Mouse (Mus musculus): ENCODE measurements around the gene Gm38392.

Gm38392 gene

DNA sequence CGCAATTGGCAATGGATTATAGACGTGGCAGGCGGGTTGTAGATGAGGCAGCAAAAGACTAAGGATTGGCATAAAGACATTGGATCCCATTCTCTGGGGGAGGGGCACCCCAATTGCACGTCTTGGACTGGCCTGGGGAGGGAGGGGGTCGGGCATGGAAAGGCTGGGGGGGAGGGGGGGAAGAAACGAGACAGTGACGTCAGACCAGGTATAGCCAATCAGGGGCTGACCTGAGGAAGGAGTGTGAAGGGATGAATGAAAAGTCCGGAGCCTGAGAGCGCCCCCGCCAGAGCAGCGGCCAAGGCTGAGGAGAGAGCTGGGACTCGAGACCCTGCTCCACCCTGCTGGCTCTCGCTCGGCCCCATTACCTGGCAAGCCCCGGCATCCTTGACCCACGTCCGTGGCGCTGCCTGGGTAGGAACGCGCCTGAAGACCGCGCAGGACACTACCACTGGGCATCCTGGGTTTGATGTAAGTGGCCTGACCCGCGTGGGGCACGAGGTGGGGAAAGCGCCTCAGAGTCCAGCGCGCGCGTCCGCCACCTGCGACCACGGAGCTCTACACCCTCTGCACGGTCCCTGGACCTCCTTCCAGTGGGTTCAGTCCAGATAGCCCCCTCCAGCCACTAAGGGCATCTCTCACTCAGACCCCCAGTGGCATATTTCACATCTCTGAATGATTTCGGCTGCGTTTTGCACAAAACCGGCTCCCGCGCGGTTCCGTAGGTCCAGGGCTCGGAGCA is 72.6 kb downstream of the Gm38392 start:
- DNase-seq = no peak

DNA sequence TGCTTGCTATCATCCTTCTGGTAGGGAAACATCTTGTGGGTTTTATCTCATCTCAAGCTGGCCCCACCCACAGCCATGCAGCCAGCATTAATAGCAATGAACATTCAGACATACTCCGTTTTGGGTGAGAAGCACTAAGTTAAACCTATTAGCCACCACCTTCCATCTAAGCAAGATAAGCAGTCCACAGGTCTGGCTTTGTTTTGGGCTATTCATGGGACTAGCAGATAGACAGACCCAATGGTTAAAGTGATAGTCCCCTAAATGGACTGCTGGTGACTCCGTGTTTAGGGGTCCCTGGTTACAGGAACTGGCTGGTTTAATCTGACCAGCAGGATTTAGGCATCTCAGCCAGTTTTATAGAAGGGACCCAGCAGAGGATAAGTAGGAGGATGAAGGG is 74.0 kb downstream of the Gm38392 start:
- no peak for DNase-seq

DNA sequence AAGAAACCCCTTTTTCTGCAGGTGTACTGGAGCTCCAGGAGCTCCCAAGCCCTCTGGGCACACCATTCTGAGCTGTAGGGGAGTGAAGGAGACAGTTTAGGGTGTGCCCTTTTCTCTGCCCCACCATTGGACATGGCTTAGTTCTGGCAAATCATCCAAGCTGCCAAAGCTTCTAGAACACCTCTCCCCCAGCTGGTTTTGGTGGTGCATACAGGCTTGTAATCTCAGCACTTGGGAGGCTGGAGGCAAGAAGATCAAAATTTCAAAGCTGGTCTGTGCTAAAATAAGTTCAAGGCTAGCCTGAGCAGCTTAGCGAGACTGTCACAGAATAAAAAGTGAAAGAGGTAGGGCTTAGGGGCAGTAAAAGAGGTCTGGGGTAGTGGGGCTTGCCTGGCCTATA is 74.7 kb downstream of the Gm38392 start:
- DNase-seq = no peak

DNA sequence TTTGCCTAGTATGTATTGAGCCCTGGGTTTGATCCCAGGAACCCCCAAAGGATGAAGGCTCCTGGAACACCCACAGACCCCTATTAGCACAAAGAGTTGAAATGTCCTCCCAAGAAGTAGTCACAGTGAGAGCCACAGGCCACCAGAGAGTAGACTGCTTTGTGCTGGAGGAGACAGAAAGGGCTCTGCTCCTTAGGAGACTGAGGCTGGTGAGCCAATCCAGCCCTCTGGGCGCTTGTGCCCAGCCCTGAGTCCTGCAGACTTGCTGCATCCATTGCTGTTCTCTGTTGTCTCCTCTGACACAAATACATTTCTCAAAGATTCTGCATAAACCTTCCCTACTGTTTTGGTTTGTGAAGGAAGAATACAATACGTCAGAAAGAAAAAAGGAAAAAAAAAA is 76.1 kb downstream of the Gm38392 start:
- DNase-seq = no peak

DNA sequence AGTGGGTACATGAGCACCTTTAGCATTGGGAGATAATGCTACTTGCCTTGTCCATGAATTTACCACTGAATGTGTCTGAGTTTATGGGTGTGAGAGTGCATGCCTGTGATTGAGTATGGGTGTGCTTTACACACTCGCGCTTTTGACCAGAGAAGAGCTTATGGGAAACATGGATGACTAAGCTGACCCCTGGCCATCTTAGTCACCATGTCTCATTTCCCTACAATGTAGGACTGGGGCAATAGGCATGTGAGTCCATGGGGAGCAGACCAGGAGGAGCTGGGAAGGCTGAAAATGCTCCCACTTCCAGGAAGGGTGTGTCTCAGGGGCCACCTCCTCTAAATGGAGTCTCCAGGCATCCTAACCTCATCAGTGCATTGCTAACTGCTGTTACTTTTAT is 76.9 kb downstream of the Gm38392 start:
- DNase-seq = no peak

DNA sequence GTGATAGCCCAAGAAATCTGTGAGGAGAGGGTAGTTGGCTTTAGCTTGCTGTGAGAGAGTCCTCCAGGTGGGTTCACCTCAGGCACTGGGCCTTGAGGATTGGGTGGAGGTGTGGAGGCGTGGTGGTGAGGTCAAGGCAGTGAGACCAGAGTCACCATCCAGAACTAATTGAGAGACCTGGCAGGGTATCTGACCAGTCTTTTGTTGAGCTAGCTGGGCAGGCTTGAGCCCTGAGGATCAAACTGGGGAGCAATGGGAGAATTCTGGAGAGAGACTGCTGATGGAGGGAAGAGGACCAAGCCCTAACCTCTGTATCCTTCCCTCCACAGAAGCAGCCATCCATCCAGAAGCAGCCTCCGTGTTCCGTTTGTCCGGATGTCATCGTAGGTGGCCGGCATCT is 77.7 kb downstream of the Gm38392 start:
- no peak for DNase-seq

DNA sequence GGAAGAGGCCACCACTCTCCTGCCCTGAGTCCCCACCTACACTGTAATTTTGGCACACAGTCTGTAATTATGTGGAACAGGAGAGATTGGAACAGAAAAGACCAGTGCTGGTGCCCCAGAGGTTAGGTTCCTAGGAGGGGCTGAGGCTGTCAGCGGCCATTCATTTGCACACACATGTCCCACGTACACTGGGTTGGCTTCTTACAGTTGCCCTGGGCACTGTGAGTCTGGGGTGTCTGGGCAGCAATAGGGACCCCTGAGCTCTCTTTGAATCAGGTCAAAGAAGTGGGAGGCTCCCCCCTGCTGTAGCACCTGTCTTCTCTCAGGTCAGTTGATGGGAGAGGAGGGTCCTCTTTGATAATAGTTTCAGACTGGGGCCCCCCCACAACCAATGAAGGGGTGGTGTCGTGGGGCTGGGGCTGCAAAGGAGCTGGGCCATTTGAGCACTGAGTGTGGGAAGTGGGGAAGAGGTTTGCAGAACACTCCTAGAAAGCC is 78.7 kb downstream of the Gm38392 start:
- no peak for DNase-seq

DNA sequence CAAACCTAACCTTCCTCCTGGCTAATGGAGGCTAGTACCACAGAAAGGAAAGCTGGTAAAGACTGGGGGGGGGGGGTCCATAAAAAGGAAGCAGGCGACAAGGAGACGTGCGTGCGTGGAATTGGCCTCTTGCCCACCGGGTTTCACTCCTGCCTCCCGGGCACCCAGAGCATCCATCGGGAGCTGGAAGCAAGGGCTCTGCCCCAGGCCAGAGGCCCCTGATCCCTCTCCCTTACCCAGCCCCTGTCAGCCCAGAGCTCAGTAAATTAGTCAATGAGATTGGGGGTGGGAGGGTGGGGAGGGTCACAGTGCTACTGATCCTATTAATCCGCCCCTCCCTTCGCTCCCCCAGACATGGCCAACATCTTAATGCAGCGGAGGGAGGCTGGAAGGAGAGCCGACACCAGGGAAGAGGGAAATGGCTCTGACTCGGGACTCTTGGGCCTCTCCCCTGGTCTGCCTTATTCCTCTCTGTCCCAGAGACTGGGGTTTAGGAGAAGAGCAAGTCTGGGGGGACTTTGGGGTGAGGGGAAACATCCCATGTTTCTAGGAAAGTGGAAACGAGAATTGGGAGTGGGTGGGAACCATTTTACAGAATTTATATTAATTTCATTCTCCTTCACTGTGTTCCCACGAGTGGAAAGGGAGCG is 79.4 kb downstream of the Gm38392 start:
- no peak for DNase-seq

DNA sequence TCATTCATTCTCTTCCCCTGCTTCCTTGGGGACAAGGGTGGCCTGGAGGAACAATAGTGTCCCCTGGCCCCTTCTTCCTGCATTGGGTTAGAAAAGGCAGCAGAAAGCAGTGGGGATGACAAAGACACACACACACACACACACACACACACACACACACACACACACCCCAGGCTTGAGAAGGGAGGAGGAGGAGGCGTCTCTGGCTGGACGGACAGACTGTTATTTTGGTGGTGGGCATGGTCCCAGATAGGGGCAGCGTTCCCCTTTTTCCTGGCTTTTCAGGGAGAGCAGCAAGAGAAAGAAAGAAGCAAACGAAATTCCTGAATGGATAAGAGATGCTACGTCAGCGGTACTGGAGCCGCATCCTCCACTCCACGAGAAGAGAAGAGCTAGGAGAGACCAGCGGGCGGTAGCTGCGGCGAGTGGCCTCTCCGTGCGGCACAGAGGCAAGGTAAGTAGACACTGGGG is 80.1 kb downstream of the Gm38392 start:
- no peak for DNase-seq

DNA sequence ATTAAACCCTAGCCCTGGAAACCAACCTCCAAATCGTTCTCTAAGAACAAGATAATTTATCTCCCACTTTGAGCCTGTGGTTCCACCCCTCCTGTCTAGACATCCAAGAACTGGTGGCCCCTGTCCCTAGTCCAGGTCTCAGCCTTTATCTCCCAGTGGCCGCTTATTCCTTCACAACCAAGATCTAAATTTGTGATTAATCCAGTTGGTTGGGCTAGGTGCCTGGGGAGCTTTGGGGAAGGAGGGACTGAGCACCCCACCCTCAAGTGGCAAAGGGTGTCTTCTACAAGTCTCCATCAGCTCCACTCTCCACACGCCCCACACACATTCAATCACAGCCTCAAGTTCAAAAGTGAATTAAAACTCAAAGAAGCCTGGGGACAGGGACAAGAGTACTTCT is 80.5 kb downstream of the Gm38392 start:
- DNase-seq = no peak

DNA sequence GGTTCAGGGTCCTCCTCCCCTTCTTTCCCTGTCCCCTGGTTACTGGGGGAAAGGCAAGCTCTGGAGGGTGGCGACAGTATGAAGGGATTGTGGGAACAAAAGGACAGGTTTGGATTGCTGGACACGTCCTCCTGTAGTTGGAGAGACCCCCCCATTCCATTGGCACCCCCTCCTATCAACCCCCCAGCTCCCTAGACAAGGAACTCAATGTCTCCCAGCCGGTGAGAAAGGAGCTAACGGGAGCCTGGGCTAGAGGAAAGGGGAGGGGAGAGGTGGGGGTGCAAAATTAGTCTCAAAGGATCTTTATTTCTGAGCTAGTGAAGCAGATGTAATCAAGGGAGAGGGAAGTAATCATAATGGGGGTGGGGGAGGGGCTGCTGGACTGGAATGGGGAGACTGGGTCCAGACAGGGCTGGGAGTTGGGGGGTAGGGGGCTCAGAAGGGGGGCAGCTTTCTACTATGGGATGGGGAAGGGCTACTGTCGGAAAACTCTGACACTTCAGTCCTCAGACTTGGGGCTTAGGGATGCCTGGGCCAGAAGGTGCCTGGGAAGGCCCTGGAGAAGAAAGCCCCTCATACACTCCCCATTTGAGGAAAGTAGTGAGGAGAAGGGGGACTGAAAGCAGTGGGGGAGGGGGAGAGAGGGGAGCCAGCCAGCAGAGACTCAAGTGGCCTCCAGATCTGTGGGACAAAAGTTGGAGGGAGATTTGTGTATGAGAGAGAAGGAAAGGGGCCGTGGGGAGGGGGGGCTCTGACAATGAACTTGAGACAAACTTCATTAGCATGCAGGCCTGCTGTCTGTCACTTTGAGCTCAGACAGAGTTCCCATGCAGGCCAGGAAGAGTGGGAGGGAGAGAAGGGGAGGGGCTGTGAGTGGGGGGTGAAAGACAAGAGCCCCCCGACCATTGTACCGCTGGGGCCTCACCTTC is 81.2 kb downstream of the Gm38392 start:
- no peak for DNase-seq

DNA sequence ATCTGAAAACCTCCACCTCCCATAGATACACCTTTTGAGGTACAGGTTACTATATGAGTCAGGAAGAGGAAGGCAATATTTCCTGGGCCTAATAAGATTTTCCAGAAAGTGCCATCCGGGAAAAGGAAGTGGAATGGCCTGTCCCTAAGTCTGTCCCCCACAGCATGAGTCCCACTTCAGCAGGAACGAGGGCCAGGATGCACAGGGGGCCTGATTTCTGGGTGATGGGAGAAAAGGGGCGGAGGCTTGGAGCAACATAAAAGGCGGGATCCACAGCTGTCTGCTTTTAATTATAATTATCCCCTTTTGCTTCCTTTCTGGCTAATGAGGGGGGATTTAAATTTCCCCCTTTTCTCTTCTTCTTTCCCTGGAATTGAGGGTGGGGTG is 81.8 kb downstream of the Gm38392 start:
- no peak for DNase-seq

DNA sequence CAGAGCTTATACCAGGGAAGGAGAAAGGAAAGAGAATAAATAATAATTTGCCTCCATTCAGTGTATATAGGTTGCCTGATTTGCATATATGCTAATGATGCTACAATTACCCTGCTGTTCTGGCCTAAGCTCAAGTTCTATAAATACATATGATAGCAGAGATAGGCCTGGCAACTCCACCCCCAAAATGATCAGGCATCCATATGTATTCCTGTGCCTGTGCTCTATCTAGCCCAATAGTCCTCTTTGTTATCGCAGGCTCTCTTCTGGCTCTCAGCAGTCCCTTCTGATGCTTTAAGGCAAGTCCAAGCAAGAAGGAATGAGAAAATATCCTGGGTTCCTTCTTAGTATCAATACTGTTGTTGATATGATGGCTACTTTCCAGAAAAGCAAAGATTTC is 82.3 kb downstream of the Gm38392 start:
- DNase-seq = no peak

DNA sequence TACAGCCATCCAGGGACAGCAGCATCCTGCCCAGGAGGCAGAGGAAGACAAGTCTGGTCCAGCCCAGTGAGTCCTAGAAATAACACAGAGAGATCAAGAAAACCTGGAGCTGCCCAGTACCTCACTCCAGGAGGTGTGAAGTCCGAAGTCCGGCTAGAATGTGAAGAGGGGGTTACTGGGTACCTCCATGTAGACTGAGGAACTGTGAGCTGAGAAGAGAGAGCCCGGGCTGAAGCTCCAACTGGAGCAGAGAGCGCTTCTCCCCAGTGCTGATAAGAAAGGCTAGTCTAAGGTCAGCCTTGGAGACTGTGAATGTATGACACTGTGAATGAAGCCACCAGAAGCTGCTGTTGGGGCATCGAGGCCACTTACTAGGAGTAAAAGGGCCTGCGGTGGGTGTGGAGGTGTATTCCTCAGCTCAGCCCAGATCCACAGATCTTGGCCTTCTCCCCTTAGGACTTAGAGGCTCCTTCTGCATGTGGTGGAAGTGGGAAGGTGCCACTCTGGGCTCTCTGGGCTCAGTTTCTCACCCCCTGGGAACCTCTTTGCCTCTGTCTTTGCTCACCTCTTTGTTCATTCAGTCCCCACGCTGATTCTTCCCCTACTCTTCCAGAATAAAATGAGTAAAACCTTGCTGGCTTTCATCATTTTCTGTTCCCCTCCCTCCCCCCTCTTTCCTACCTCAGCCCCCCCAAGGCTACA is 82.9 kb downstream of the Gm38392 start:
- DNase-seq = no peak

DNA sequence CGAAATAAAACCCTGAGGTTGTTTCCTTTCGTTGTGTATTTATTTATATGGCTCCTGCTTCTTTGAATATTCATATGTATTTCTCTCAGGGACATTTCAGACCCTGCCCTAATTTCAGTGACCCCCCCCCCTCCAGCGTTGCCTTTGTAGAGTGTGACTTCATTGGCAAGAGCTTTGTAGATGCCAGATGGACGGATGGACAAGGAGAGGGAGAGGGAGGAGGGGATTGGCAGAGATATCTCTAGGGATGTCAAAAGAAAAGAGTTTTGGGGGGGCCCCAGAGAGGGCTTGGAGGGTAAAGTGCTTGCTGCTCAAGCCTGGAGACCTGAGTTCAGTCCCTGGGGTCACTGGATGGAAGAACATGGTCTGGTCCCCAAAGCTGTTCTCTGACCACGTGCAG is 83.6 kb downstream of the Gm38392 start:
- no peak for DNase-seq

DNA sequence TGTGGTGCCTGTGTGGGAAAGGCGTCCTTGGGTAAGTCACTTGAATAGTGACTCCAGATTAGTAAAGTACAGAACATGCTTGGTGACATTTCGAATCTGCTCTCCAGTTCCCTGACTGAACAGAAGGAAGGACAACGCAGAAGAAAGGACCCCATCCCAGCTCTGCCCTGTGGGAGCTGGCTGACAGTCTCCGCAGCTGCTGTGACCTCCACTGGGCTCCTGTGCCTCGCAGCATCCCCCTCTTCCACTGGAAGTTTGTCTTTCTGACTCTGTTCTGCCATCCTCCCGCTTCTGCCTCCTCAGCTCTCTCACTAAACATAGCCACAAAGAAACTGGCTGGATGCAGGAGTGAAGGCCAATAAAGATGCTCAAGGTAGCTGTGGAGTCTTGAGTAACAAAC is 84.0 kb downstream of the Gm38392 start:
- DNase-seq = no peak

DNA sequence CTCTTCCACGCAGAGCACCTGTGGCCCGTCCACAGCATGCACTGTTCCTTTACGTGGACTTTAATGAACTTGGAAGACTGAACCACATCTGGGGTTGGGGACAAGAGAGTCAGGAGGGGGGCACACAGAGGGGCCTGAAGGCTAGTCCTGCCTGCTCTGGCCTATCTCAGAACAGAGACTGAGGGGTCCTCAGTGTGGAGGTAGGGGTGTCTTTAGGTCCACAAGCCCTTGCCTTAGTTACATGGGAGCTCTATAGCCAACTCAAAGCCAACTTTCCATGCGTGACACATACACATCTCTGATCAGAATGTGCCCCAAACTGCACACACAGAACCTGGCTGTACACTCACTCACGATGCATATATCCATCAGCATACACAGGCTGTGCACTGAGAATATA is 85.4 kb downstream of the Gm38392 start:
- no peak for DNase-seq

DNA sequence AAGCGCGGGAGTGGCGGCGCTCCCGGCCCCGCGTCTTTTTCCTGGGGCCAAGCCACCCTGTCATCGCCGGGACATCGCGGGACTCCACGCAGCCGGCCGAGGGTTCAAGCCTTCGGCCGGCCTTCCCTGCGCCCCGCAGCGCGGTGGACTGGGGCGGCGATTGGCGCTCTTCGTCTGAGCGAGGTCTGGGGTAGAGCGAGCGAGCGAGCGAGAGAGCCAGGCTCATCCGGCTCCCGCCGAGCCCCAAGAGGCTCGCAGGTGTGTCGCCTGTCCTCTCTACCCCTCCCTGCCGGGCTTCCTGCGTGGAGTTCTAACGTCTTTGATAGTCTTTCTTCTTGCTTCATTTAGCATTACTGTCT is 86.1 kb downstream of the Gm38392 start:
- DNase-seq = peak; percentile 33

DNA sequence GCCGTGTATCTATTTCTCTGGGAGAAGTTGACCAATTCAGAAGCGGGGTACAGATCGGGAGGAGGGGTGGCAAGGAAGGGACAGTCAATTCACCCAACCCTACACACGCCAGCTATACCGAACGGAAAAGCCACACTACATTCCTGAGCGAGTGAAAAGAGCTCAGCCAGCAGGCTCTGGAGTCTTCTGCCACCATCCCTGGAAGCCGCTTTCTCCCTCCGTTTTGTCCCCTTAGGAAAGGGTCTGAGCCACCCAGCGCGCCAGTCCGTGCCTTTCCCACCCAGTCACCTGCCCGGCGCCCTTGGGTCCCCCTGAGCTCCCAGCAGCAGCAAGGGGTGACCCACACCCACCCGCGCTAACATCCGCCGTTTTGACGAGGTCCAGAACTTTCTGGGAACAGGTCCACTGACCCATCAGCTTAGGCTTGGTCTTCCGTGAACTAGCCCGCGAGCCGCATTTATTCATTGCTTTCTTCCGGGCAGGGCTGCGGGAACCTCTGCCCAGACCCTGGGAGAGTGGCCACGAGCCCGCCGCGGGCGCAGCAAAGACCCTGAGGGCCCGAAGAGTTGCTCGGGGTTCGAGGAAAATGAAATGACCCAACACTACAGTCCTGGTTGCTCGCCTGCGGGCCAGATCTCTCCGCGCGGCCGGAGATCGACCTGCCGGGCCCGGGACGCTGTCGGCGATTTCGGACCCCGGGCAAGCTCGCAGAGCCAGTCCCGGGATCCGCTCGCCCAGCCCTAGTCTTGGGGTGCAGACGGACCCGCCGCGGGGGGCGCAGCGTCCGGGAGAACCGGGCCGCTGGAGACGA is 86.6 kb downstream of the Gm38392 start:
- no peak for DNase-seq

DNA sequence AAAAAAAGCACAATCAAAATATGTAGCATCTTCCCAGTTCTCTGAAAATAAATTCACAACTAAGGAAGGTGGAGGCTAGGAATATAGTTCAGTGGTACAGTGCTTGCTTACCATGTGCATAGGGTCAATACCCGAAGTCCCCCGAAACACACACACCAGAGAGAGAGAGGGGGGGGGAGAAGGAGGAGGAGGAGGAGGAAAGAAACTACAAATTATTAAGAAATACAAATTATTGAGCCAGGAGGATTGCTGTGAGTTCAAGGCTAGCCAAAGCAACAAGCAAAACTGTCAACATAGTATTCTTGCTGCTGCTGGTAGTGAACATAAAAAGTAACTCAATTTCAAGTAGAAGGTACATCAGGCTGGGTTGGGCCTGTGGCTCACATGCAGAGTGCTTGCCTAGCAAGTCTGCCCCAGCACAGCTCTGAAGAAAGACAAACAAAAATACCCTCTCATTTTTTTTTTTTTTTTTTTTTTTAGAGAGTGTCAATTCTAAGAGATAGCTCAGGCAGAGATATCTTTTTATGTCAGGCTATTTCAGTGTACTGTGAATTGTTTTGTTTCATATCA is 87.4 kb downstream of the Gm38392 start:
- DNase-seq = no peak

DNA sequence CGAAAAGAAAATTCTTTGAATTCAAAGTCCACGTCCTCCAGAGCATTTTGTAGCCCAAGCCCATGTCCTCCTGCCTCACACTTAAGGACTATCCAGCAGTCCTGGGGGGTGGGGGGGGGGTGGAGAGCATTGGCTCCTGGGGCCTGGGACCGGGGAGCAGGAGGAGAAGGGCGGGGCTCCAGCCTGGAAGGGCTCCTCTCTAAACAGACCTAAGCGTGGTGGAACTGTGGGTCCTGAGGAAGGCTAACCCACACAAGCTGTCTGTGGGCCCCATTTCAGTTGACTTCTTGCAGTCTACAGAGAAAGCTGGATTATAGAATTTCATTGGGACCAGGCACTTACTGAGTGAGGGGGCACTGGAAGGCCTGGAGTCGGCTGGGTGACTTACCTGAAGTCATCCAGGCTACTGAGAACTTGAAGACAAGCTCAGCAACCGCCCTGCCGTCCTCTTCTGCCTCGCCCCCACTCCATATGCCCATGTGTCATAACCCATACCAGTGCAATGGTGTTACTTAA is 88.4 kb downstream of the Gm38392 start:
- no peak for DNase-seq
